Mouse (Mus musculus) neural tube, embryonic 11.5 days (tissue): Measurements from ENCODE around the gene 4930523C07Rik. TPM values are rescaled to one million over a fixed set of nuclear protein-coding genes. Genes with fewer than 3 reads are reported as not detected.

ENCODE experiments used
- ATAC-seq: fragments of 200-750 bp; cut with Nextera tagmentation; 2 replicates; pipeline ENCODE4 v1.8.0; 2017; ENCODE audit warnings: moderate number of reproducible peaks, mild to moderate bottlenecking, moderate TSS enrichment, moderate library complexity; ENCODE audit not compliant: insufficient read depth, low FRiP score, low TSS enrichment
- DNase-seq: peaks from one replicate; pipeline ENCODE4 v3.0.0-alpha.2; 2015; ENCODE audit warnings: low spot score
- H3K27ac ChIP-seq: fragments of 300-500 bp; sonication (generic); 2 replicates; pipeline ENCODE4 v1.5.1; 2014; ENCODE audit warnings: low read depth, mild to moderate bottlenecking, low read length
- H3K27me3 ChIP-seq: fragments of 300-500 bp; sonication (generic); 2 replicates; pipeline ENCODE4 v1.6.1; 2014; ENCODE audit warnings: mild to moderate bottlenecking, low read length, mixed read lengths; ENCODE audit not compliant: control insufficient read depth, insufficient read depth
- H3K36me3 ChIP-seq: fragments of 300-500 bp; sonication (generic); 2 replicates; pipeline ENCODE4 v1.6.1; 2014; ENCODE audit warnings: mild to moderate bottlenecking, low read length, moderate library complexity, mixed read lengths; ENCODE audit not compliant: control insufficient read depth, insufficient read depth
- H3K4me1 ChIP-seq: fragments of 300-500 bp; sonication (generic); 2 replicates; pipeline ENCODE4 v1.6.1; 2014; ENCODE audit warnings: low read length, mixed read lengths; ENCODE audit not compliant: control insufficient read depth, insufficient read depth
- H3K4me2 ChIP-seq: fragments of 300-500 bp; sonication (generic); 2 replicates; pipeline ENCODE4 v1.6.1; 2014; ENCODE audit warnings: low read depth, mild to moderate bottlenecking, moderate library complexity
- H3K4me3 ChIP-seq: fragments of 300-500 bp; sonication (generic); 2 replicates; pipeline ENCODE4 v1.5.1; 2014; ENCODE audit warnings: low read depth, low read length
- H3K9ac ChIP-seq: fragments of 300-500 bp; sonication (generic); 2 replicates; pipeline ENCODE4 v1.6.1; 2014; ENCODE audit warnings: mild to moderate bottlenecking, low read length
- H3K9me3 ChIP-seq: fragments of 300-500 bp; sonication (generic); 2 replicates; pipeline ENCODE4 v1.6.1; 2016; ENCODE audit warnings: low read length; ENCODE audit not compliant: control insufficient read depth
- WGBS: fragments of 180-500 bp; shearing (Covaris S2); extraction: QIAGEN DNeasy Blood & Tissue Kit; methylation state at CpG from one replicate; pipeline ENCODE4 v1.1.7; 2014; 5-methylcytosine and 5-hydroxymethylcytosine counted together
- polyA plus RNA-seq: library from polyadenylated mRNA; unstranded; fragments of >200 nt; fragmentation: Nextera tagmentation; extraction: Ambion mirVana; gene quantifications from 2 replicates; pipeline ENCODE4 v1.2.1, GENCODE M21; 2014

The 4930523C07Rik gene
- polyA plus RNA-seq, 1 experiment from 2014 or later: 2.2 TPM

DNA sequence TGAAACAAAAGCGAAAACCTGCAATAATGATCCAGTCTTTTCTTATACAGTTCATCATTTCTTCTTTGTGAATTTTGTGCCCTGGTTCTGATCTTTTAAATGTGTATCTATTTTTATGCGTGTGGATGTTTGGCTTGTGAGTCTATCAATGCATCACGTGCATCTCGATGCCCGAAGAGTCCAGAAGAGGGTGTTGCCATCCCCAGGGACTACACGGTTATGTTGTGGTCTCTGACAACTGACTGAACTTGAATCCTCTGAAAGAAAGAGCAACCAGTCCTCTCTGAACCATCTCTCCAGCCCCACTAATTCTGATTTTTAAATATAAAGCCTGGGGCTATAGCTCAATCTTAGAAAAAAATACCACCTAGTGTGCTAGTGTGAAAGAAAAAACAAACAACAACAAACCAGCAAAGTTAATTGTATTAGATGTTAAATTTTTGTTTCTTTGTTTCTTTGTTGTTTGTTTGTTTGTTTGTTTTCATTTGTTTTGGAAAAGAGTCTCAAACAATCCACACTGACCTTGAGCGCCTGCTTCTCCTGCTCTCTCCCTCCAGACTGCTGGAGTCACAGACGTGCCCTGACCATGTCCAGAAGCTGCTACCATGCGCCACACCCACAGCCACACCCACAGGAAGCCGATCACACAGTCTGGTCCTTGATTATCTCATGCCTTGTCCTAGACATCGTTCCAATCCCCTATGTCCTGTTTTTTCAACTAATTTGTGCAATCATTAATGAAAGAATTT lies 18.9 kb upstream of the 4930523C07Rik start:
- WGBS: 81% methylated on average over 11 of the region's 11 CpGs
- H3K9ac ChIP-seq: no peak overlapping the region
- no peak overlapping the region for H3K4me2 ChIP-seq
- H3K27me3 ChIP-seq: no peaks in the 10 kb centered on the region
- no peaks in the 10 kb centered on the region for H3K4me1 ChIP-seq
- DNase-seq: no peak
- H3K27ac ChIP-seq: no peak overlapping the region
- no peaks in the 10 kb centered on the region for H3K9me3 ChIP-seq
- H3K36me3 ChIP-seq: no peaks in the 10 kb centered on the region
- ATAC-seq: no peak
- H3K4me3 ChIP-seq: no peak overlapping the region

GRCm38 (mm10) chr1:160025895-160026255 lies 18.3 kb upstream of the 4930523C07Rik start:
- H3K9me3 ChIP-seq: no peaks in the 10 kb centered on the region
- H3K4me3 ChIP-seq: no peak overlapping the region
- DNase-seq (no peak), ATAC-seq (no peak)
- H3K27ac ChIP-seq: no peak overlapping the region
- WGBS: 90% methylated on average over 5 of the region's 5 CpGs
- H3K4me2 ChIP-seq: no peak overlapping the region
- H3K27me3 ChIP-seq: no peaks in the 10 kb centered on the region
- H3K9ac ChIP-seq: no peak overlapping the region
- no peaks in the 10 kb centered on the region for H3K4me1 ChIP-seq
- H3K36me3 ChIP-seq: no peaks in the 10 kb centered on the region

GRCm38 (mm10) chr1:160027939-160028338 lies 16.2 kb upstream of the 4930523C07Rik start:
- H3K4me1 ChIP-seq: no peaks in the 10 kb centered on the region
- DNase-seq (no peak), ATAC-seq (no peak)
- no peak overlapping the region for H3K4me3 ChIP-seq
- H3K9ac ChIP-seq: no peak overlapping the region
- H3K27ac ChIP-seq: no peak overlapping the region
- no peaks in the 10 kb centered on the region for H3K36me3 ChIP-seq
- no peaks in the 10 kb centered on the region for H3K27me3 ChIP-seq
- 68% methylated on average over 4 of the region's 4 CpGs for WGBS
- H3K9me3 ChIP-seq: no peaks in the 10 kb centered on the region
- H3K4me2 ChIP-seq: no peak overlapping the region

GRCm38 (mm10) chr1:160033948-160034598 lies 10.1 kb upstream of the 4930523C07Rik start:
- H3K4me3 ChIP-seq: no peak overlapping the region
- ATAC-seq (no peak), DNase-seq (no peak)
- no peaks in the 10 kb centered on the region for H3K9me3 ChIP-seq
- no peaks in the 10 kb centered on the region for H3K36me3 ChIP-seq
- no peak overlapping the region for H3K27ac ChIP-seq
- no peak overlapping the region for H3K9ac ChIP-seq
- H3K4me1 ChIP-seq: no peaks in the 10 kb centered on the region
- WGBS: 86% methylated on average over 4 of the region's 4 CpGs
- H3K27me3 ChIP-seq: no peaks in the 10 kb centered on the region
- H3K4me2 ChIP-seq: no peak overlapping the region

- Histone ChIP-seq H3K4me1 (no peaks in the 10 kb centered on the region), H3K27ac (no peak overlapping the region), H3K9me3 (no peaks in the 10 kb centered on the region), H3K9ac (no peak overlapping the region), H3K4me2 (no peak overlapping the region), H3K36me3 (no peaks in the 10 kb centered on the region), H3K27me3 (no peaks in the 10 kb centered on the region), H3K4me3 (no peak overlapping the region)
- 64% methylated on average over 3 of the region's 3 CpGs for WGBS
- ATAC-seq (no peak), DNase-seq (no peak)
These were observed 8.6 kb upstream of the 4930523C07Rik start for GRCm38 (mm10) chr1:160035561-160035960.

DNA sequence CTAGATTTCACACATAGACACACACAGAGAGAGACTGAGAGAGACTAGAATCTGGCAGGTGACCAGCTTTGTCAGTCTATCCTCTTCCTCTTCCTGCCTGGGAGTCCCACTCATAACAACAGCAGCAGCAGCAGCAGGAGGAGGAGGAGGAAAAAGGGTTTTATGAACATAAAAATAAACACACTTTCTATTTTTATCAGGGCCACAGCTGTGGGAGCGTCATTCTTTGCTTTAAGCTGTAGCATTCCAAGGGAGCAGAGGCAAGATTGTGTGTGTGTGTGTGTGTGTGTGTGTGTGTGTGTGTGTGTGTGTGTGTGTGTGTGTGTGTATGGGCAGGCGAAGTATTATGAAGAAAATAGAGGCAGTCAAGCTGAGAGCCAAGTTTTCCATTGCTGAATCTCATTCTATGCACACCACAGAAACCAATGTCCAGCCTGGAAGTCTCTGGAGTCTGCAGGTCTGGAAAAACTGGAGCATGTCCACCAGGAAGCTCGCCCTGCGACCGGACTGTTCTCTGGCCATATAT lies 7.1 kb upstream of the 4930523C07Rik start:
- H3K9me3 ChIP-seq: no peaks in the 10 kb centered on the region
- no peak overlapping the region for H3K4me2 ChIP-seq
- no peak for ATAC-seq
- H3K4me3 ChIP-seq: no peak overlapping the region
- no peak for DNase-seq
- H3K27ac ChIP-seq: no peak overlapping the region
- WGBS: 81% methylated on average over 5 of the region's 5 CpGs
- no peaks in the 10 kb centered on the region for H3K36me3 ChIP-seq
- no peaks in the 10 kb centered on the region for H3K27me3 ChIP-seq
- no peaks in the 10 kb centered on the region for H3K4me1 ChIP-seq
- no peak overlapping the region for H3K9ac ChIP-seq

DNA sequence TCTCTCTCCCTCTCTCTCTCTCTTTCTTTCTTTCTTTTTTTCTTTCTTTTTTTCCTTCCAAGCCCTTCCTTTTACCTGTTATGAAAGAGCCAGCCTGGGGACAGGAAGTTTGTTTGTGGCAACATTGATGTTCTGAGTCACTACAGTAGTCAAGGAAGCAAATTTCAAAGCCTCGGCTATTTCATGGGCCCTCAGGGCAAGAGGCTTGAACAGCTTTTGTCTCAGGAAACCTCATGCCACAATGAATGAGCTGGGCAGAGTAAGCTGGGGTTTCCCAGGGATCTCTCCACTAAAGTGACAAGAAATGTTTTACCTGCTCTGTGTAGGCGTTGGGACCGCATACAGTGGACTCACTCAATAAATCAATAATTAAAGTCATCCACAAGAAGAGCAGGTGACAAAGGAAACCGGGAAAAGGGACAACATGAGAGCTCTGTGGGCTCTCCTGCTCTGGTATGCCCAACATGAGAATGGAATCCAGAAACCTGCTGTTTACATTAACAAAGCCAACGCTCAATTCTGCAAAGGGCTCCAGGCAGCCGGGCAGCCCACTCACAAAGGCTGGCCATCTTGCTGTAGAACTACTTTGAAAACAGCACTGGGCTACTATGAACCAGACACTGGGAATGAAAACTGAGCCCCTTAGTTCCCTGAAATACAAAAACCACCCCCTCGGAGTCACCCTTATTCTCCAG lies 4.1 kb upstream of the 4930523C07Rik start:
- no peak for ATAC-seq

DNA sequence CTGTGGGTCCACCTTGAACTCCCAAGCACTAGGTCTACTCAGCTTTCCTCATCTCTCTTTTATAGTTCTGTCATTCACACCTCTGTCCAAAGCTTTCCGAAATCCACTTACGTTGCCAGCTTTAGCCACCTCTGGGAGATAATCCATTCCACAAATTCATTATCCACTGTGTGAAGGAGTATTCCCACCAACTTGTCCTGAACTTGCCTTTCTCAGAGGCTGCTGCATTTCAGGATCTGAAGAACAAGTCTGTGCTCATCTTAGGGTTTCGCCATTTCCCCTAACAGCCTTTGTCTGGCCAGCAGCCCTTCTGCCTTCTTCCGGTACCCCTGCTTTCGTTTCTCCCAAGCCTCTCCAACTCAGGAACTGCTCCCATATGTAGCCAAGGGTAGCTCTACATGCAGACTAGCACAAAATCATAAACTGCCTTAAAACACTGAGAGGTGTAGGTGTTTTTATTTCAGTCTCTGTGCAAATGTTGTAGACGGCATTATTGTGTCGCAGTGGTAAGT lies 2.9 kb upstream of the 4930523C07Rik start:
- no peak for ATAC-seq
- H3K9me3 ChIP-seq: no peaks in the 10 kb centered on the region
- H3K4me2 ChIP-seq: no peak overlapping the region

More for the DNA sequence above, 4.1 kb upstream of the 4930523C07Rik start:
- Histone ChIP-seq H3K36me3 (no peaks in the 10 kb centered on the region), H3K27me3 (no peaks in the 10 kb centered on the region), H3K4me1 (no peaks in the 10 kb centered on the region), H3K4me3 (no peak overlapping the region), H3K4me2 (no peak overlapping the region), H3K9ac (no peak overlapping the region), H3K27ac (no peak overlapping the region), H3K9me3 (no peaks in the 10 kb centered on the region)
- WGBS: 72% methylated on average over 7 of the region's 7 CpGs
- DNase-seq: no peak

More for the DNA sequence above, 2.9 kb upstream of the 4930523C07Rik start:
- H3K27ac ChIP-seq: no peak overlapping the region
- H3K4me1 ChIP-seq: no peaks in the 10 kb centered on the region
- no peak for DNase-seq
- H3K4me3 ChIP-seq: no peak overlapping the region
- no peak overlapping the region for H3K9ac ChIP-seq
- 96% methylated on average over 7 of the region's 7 CpGs for WGBS
- H3K36me3 ChIP-seq: no peaks in the 10 kb centered on the region
- no peaks in the 10 kb centered on the region for H3K27me3 ChIP-seq
